Mouse (Mus musculus) thymus, adult 2 months (tissue): ENCODE data around the gene Harbi1. TPM values are rescaled to one million over a fixed set of nuclear protein-coding genes. Genes with fewer than 3 reads are reported as not detected.

ENCODE experiments used
- DNase-seq: peaks from one replicate; pipeline ENCODE4 v3.0.0; 2021
- H3K27ac ChIP-seq: fragments of 200-500 bp; 2 replicates; pipeline ENCODE4 v1.5.1; 2012; ENCODE audit warnings: low read length, control low read depth; ENCODE audit not compliant: control insufficient read depth, insufficient read depth
- H3K27me3 ChIP-seq: fragments of 200-500 bp; 2 replicates; pipeline ENCODE4 v1.6.1; 2012; ENCODE audit warnings: mild to moderate bottlenecking, low read length, moderate library complexity, mixed read lengths; ENCODE audit not compliant: control insufficient read depth, insufficient read depth
- H3K36me3 ChIP-seq: fragments of 200-500 bp; 2 replicates; pipeline ENCODE4 v1.6.1; 2012; ENCODE audit warnings: mild to moderate bottlenecking, low read length, moderate library complexity; ENCODE audit not compliant: control insufficient read depth, insufficient read depth
- H3K4me1 ChIP-seq: fragments of 200-500 bp; replicated peaks from 2 replicates; pipeline ENCODE4 v1.6.1; 2012; ENCODE audit warnings: low read length; ENCODE audit not compliant: control insufficient read depth, insufficient read depth
- H3K4me3 ChIP-seq: fragments of 200-500 bp; 2 replicates; pipeline ENCODE4 v1.5.1; 2012; ENCODE audit warnings: mild to moderate bottlenecking, low read length, control low read depth, moderate library complexity; ENCODE audit not compliant: control insufficient read depth, insufficient read depth
- CTCF ChIP-seq: fragments of 200-500 bp; IDR thresholded peaks from 2 replicates; pipeline ENCODE4 v1.5.1; 2012; ENCODE audit warnings: mild to moderate bottlenecking, control low read depth, low read length, moderate library complexity, borderline replicate concordance; ENCODE audit not compliant: control insufficient read depth, poor library complexity, insufficient read depth; ENCODE audit errors: extremely low read depth
- POLR2A ChIP-seq: fragments of 200-500 bp; IDR thresholded peaks from 2 replicates; pipeline ENCODE4 v1.6.1; 2012; ENCODE audit warnings: mild to moderate bottlenecking, low read length, control low read depth, moderate library complexity; ENCODE audit not compliant: control insufficient read depth, poor library complexity, insufficient read depth; ENCODE audit errors: extremely low read depth
- WGBS: fragments of 180-500 bp; shearing (Covaris S2); methylation state at CpG from one replicate; pipeline ENCODE4 v1.1.7; 2018; 5-methylcytosine and 5-hydroxymethylcytosine counted together
- polyA plus RNA-seq: library from polyadenylated mRNA; depleted of rRNA; stranded (reverse); fragments of >200 nt; gene quantifications from 2 replicates; pipeline ENCODE4 v1.2.3, GENCODE M21; 2012; rRNA removed

The Harbi1 gene
- polyA plus RNA-seq: 4.4 and 4.6 TPM in 2 replicates

DNA sequence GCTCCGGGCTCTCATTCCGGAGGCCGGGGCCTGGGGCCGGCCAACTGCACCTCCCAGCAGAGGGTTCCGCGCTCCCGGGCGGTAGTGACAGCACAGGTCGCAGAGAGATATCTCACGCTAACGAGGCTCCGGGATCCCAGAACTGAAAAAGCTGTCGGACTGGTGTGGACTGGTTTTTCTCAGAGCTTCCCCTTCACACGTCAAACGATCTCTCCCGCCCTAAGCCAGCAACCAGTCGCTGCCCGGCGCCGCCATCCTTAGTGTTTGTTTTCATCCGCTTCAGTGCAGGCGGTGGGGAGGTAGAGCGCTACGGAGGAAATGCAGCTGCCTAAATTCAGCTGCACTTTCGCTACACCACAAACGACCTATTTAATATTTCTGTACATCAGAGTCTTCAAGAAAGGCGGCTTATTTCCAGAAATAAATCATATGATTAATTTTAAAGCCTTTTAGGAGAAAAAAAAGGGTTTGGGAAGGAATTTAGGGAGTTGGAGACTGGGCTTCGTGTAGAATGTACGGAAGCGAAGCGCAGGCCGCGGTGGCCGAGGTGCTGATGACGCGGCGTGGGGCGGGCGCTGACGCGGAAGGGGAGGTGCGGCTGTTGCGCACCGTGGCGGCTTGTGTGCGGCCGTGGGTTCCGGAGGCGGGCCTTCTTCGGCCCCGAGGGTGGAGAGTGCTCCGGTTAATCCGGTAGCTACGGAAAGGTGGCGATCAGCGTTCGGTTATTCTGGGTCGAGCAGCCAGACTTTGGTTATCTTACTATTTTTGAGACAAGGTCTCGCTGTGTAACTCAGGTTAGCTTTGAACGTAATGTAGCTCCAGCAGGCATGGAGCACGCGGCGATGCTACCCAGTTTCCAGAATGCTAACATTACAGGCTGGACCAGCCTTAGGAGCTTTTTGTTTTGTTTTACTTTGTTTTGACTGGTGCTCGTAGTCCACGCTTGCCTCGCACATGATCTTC is at the start of gene Harbi1, which contains the start of gene Atg13:
Harbi1 (plus strand) TSS at position 581 of the 963 bp plus-strand sequence.
Atg13 (minus strand) TSS at position 305 of the 963 bp plus-strand sequence.
- WGBS: under 1% methylated on average over 66 of the region's 66 CpGs
- peak within 1 kb of the TSS; percentile 91 for H3K4me3 ChIP-seq
- DNase-seq: peak; percentile 90

DNA sequence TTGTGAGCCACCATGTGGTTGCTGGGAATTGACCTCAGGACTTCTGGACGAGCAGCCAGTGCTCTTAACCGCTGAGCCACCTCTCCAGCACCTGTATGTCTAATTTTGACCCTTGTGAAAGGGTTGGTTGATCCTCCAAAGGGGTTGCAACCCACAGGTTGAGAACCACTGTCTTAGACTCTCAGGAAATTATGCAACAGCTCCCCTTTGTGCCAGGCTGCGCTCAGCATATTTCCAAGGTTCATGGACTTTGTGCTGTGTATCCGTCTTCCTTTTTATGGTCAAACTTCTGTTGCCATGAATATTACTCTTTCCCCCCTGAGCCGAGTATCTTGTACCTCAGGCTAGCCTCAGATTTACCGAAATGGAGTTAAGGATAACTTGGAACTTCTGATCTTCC is 49.7 kb upstream of the Harbi1 start:
- peaks cover 65% of the 10 kb centered on the region for H3K36me3 ChIP-seq

More for the DNA sequence above, at the start of gene Harbi1, which contains the start of gene Atg13:
- H3K27me3 ChIP-seq: no peaks in the 10 kb centered on the region
- H3K36me3 ChIP-seq: no peaks in the 10 kb centered on the region
- TF ChIP-seq POLR2A (peak; percentile 72), CTCF (peak; percentile 32; the same call in 1 of the 2 replicates)
- peak within 1 kb of the TSS; percentile 37 for H3K27ac ChIP-seq
- peaks cover 3% of the 10 kb centered on the region for H3K4me1 ChIP-seq

DNA sequence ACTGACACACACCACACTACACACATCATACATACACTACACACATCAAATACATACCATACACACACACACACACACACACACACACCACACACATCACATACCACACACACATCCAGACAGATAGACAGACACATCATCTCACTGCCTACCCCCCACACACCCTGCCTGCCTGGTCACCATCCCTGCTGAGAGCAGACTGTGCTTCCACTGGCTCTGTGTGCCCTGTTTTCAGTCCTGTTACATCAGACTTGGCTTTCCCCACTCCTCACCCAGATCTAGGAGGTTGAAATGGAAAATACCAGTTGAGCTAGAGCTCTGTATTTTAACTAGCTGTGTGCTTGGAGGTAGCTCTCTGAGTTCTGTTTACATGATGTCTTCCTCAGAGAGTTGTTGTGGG is 45.9 kb upstream of the Harbi1 start:
- H3K36me3 ChIP-seq: peaks cover 58% of the 10 kb centered on the region

More for the DNA sequence above, 49.7 kb upstream of the Harbi1 start:
- DNase-seq: no peak
- Histone ChIP-seq H3K4me1 (no peaks in the 10 kb centered on the region), H3K27ac (no peak overlapping the region), H3K27me3 (no peaks in the 10 kb centered on the region), H3K4me3 (no peak overlapping the region)
- WGBS: 99% methylated on average over 6 of the region's 6 CpGs
- TF ChIP-seq CTCF: no peak
- TF ChIP-seq POLR2A: no peak

DNA sequence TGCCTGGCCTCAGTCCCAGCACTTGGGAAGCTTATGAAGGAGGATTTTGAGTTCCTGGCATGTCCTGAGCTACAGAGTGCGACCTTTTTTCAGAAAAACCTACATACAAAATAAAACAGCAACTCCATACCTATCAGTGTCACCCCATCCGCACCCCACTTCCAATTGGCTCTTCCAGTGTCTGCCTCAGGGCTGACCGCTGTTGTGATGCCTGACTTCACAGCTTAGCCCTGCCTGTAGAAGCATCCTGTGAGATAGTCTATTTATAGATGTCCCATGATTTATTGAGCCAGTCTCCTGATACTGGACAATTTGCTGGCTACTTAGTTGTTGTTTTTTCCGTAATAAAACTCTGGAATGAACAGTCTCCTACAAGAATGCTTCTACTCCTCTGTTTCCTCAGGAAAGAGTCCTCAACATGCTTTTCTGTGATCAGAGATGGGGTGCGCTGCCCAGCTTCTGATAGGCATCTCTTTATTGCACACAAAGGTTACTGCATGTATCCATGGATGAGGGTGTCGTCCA is 44.2 kb upstream of the Harbi1 start:
- 98% methylated on average over 6 of the region's 6 CpGs for WGBS
- TF ChIP-seq CTCF (no peak), POLR2A (no peak)
- H3K27ac ChIP-seq: no peak overlapping the region
- peaks cover 67% of the 10 kb centered on the region for H3K36me3 ChIP-seq
- no peaks in the 10 kb centered on the region for H3K4me1 ChIP-seq
- no peaks in the 10 kb centered on the region for H3K27me3 ChIP-seq
- H3K4me3 ChIP-seq: no peak overlapping the region
- DNase-seq: no peak

More for the DNA sequence above, 45.9 kb upstream of the Harbi1 start:
- H3K27me3 ChIP-seq: no peaks in the 10 kb centered on the region
- H3K27ac ChIP-seq: no peak overlapping the region
- DNase-seq: no peak
- TF ChIP-seq CTCF: no peak
- no peak for TF ChIP-seq POLR2A
- H3K4me1 ChIP-seq: no peaks in the 10 kb centered on the region
- H3K4me3 ChIP-seq: no peak overlapping the region

DNA sequence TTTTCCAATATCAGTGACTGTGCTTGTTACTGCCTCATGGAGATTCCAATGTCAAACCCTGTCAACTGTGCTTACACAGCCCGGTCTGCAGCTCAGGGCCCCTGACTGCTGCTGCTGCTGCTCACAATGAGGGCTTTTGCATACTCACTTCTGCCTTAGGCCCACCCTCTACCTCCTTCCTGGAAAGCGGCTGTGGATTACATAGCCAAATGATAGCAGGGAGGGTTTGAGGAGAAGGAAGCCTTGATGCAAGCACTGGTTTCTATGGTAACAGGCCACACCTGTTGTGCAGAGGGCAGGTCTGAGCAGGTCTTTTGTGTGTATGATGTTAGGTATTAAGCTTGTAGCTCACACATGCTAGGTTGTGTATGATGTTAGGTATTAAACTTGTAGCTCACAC is 42.9 kb upstream of the Harbi1 start:
- no peak for TF ChIP-seq POLR2A
- TF ChIP-seq CTCF: no peak
- DNase-seq: no peak
- WGBS: 94% methylated on average over 2 of the region's 2 CpGs
- no peak overlapping the region for H3K4me3 ChIP-seq
- peaks cover 66% of the 10 kb centered on the region for H3K36me3 ChIP-seq
- no peaks in the 10 kb centered on the region for H3K4me1 ChIP-seq
- no peaks in the 10 kb centered on the region for H3K27me3 ChIP-seq
- no peak overlapping the region for H3K27ac ChIP-seq

DNA sequence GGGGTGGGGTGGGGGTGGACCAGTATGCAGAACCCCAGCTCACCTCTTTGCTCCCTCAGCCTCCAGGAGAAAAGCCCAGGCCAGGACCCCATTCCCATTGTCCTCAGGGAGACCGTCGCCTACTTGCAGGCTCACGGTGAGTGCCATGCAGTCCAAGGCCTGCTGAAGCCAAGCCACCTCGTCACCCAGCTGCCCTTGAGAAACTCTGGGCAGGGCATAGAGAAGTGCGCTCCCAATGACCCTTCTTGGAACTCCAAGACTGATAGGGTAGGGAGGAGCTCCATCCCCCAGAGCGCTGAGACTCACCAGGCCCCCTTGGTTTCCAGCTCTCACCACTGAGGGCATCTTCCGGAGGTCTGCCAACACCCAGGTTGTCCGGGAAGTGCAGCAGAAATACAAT is 41.3 kb upstream of the Harbi1 start:
- no peak for TF ChIP-seq CTCF
- TF ChIP-seq POLR2A: no peak
- Histone ChIP-seq H3K27me3 (no peaks in the 10 kb centered on the region), H3K27ac (no peak overlapping the region), H3K36me3 (peaks cover 57% of the 10 kb centered on the region), H3K4me1 (no peaks in the 10 kb centered on the region), H3K4me3 (no peak overlapping the region)
- DNase-seq: no peak
- 98% methylated on average over 8 of the region's 8 CpGs for WGBS

DNA sequence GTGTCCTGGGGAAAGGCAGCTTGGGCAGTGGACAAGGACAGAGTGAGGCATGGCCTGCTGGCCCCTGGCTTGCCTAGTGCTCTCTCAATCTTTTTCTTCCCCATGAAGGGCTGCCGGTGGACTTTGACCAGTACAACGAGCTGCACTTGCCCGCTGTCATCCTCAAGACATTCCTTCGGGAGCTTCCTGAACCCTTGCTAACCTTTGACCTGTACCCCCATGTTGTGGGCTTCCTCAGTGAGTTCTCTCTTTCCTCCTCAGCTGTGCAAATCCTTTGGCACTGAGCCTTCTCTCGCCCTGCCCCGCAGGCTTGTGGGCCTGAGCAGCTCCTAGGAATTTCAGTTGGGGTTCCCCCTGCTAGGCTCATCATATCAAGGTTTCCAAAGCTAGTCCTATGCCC is 40.6 kb upstream of the Harbi1 start:
- H3K27ac ChIP-seq: no peak overlapping the region
- TF ChIP-seq POLR2A: no peak
- no peak for TF ChIP-seq CTCF
- no peak for DNase-seq
- H3K4me3 ChIP-seq: no peak overlapping the region
- H3K27me3 ChIP-seq: no peaks in the 10 kb centered on the region
- peaks cover 64% of the 10 kb centered on the region for H3K36me3 ChIP-seq
- H3K4me1 ChIP-seq: no peaks in the 10 kb centered on the region
- WGBS: 94% methylated on average over 6 of the region's 6 CpGs
